Mouse (Mus musculus) MEL-GATA-1-ER (cell line): ENCODE measurements around the gene Tmem126a.
A peak's percentile ranks its signal among the peaks of the same experiment; 100 is the strongest.

Experiments used
- DNase-seq: peaks from one replicate; pipeline ENCODE4 v3.0.0-alpha.2; 2012; ENCODE audit warnings: low read depth; ENCODE audit errors: extremely low read depth

Tmem126a gene

GRCm38 (mm10) chr7:90456845-90457468 is at the start of gene Tmem126a:
TSS of gene Tmem126a (minus strand) at chr7:90457229.
- peak; percentile 73 for DNase-seq

GRCm38 (mm10) chr7:90482607-90483006 is 25.6 kb upstream of the Tmem126a start:
- DNase-seq: no peak

- DNase-seq: no peak
Measured at GRCm38 (mm10) chr7:90476313-90477245, 19.6 kb upstream of the Tmem126a start, which contains the start of gene Dlg2. TSS of gene Dlg2 (plus strand) at chr7:90476672.

GRCm38 (mm10) chr7:90475793-90476312 is 18.8 kb upstream of the Tmem126a start, which contains the start of gene Tmem126b:
TSS of gene Tmem126b (minus strand) at chr7:90476001.
- DNase-seq: peak; percentile 91

- no peak for DNase-seq
Measured at GRCm38 (mm10) chr7:90473511-90473910, 16.5 kb upstream of the Tmem126a start.

- no peak for DNase-seq
Measured at GRCm38 (mm10) chr7:90461441-90461840, 4.4 kb upstream of the Tmem126a start.

- DNase-seq: no peak
Measured at GRCm38 (mm10) chr7:90460930-90461329, 3.9 kb upstream of the Tmem126a start.

- DNase-seq: no peak
Measured at GRCm38 (mm10) chr7:90460330-90460729, 3.3 kb upstream of the Tmem126a start.

- no peak for DNase-seq
Measured at GRCm38 (mm10) chr7:90457517-90457916, 488 bp upstream of the Tmem126a start.

GRCm38 (mm10) chr7:90456149-90456844 is 732 bp downstream of the Tmem126a start:
- no peak for DNase-seq

GRCm38 (mm10) chr7:90444206-90444605 is 12.8 kb downstream of the Tmem126a start:
- no peak for DNase-seq

- DNase-seq: no peak
Measured at GRCm38 (mm10) chr7:90443101-90444091, 13.6 kb downstream of the Tmem126a start.

GRCm38 (mm10) chr7:90442518-90443080 is 14.4 kb downstream of the Tmem126a start, which contains the start of gene Crebzf:
TSS of gene Crebzf (plus strand) at chr7:90442729.
- DNase-seq: peak; percentile 92

- no peak for DNase-seq
Measured at GRCm38 (mm10) chr7:90442070-90442469, 15.0 kb downstream of the Tmem126a start.

GRCm38 (mm10) chr7:90440044-90440443 is 17.0 kb downstream of the Tmem126a start:
- no peak for DNase-seq

- no peak for DNase-seq
Measured at GRCm38 (mm10) chr7:90432221-90432620, 24.8 kb downstream of the Tmem126a start.

- DNase-seq: no peak
Measured at GRCm38 (mm10) chr7:90427006-90427405, 30.0 kb downstream of the Tmem126a start.

- no peak for DNase-seq
Measured at GRCm38 (mm10) chr7:90426020-90427001, 30.7 kb downstream of the Tmem126a start, which contains the start of gene Ccdc89. TSS of gene Ccdc89 (plus strand) at chr7:90426577.
